Mouse (Mus musculus) hematopoietic stem cell, adult 5-6 weeks (primary cell): ENCODE data around the gene Ntpcr. TPM values are rescaled to one million over a fixed set of nuclear protein-coding genes. Genes with fewer than 3 reads are reported as not detected.

Experiments used
- ATAC-seq, 2 experiments: fragments of 125-278 bp in 1 of 2; replicated peaks in 1 of 2; 2 replicates each; pipeline ENCODE4 v1.8.0; 2016 to 2017; ENCODE audit warnings: inconsistent platforms in 2 of 2, mild to moderate bottlenecking in 2 of 2, moderate number of reproducible peaks in 2 of 2, low read depth in 1 of 2, moderate TSS enrichment in 1 of 2; ENCODE audit not compliant: low FRiP score in 2 of 2, poor library complexity in 2 of 2, severe bottlenecking in 2 of 2, insufficient read depth in 1 of 2, low TSS enrichment in 1 of 2
- total RNA-seq: library from RNA; stranded (forward); fragments of 172-1452, 232-1000 nt; gene quantifications from 2 replicates; pipeline ENCODE4 v1.2.3, GENCODE M21; 2017

The Ntpcr gene
- total RNA-seq, 1 experiment from 2014 or later, result 31.9 TPM

DNA sequence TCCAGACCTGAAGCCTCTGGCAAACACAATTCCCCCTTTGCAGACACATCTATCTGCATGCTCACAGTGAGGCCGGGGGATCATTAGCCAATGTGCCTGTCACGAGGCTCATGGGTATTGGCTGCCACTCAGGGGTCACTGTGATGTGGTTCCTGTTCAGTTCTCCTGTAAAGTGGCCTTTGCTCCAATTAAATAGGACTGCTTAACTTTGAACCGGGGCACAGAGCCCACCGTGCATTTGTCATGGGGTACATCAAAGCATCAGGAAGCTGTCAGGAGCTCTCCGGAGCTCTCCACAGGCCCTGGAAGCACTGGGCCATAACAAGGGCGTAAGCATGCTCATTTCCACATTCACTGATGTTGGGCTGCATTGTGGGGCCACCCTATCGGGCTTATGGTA is 13.2 kb upstream of the Ntpcr start:
- ATAC-seq, result no peak

- ATAC-seq, result no peak; a peak in 1 of 4 replicates
Observed at GRCm38 (mm10) chr8:125718914-125719313, 10.8 kb upstream of the Ntpcr start.

DNA sequence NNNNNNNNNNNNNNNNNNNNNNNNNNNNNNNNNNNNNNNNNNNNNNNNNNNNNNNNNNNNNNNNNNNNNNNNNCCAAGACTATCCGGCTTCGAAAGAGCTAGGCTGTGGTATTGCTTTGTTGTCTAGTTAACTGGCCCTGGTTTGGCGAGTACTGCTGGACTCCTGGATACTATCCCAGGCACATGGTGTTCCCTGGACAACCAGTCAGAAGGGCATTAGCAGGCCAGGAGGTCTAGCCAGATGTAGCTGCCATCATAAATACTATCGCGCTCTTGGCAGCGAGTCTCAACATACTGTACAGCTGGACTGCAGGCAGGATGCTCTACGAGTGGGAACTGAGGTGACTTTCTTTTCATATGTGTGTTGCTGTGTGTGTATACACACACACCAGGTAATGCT is 7.1 kb upstream of the Ntpcr start:
- no peak for ATAC-seq

GRCm38 (mm10) chr8:125723437-125723836 is 6.3 kb upstream of the Ntpcr start:
- no peak for ATAC-seq

- ATAC-seq, result peak; percentile 91 to 93
Observed at GRCm38 (mm10) chr8:125725037-125725820, 4.5 kb upstream of the Ntpcr start.

DNA sequence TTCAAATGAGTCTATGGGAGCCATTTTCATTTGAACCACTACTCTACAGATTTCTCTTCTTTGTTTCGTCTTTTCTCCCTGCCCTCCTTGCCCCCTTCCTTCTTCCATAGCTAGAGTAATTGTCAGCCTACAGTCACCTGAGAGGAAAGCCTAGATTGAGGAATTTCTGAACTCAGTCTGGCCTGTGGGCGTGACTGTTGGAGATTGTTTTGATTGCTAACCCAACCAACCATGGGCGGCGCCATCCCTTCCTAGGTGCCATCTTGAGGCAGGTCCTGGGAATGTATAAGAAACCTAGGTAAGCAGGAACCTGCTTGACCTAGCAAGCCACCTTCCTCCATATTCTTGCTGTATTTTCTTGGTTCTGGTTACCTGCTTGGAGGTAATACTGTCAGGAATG is 3.6 kb upstream of the Ntpcr start:
- ATAC-seq, result no peak

- ATAC-seq, result no peak
Observed at GRCm38 (mm10) chr8:125726986-125727385, 2.8 kb upstream of the Ntpcr start.

DNA sequence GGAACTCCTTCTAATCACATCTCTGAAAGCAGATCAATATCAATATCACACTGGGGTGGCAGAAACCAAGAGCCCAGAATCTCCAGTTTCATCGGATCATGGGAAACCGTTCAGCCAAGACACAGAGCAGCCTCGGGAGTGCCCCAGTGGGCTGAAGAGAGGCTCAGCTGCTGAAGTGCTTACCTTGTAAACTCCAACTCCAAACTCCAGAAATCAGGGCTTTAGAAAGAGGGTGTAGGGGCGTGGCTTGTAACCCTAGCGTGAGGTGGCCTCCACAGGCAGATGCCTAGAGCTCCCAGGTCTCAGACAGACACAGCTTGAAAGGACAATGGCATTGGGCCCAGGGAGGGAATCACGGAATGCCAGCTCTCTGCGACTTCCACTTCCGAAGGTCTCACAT is 2.0 kb upstream of the Ntpcr start:
- no peak for ATAC-seq

- ATAC-seq, result peak; percentile 71 to 81
Observed at GRCm38 (mm10) chr8:125733964-125734956, 4.5 kb downstream of the Ntpcr start.

GRCm38 (mm10) chr8:125738956-125739355 is 9.2 kb downstream of the Ntpcr start:
- no peak for ATAC-seq

GRCm38 (mm10) chr8:125740655-125741054 is 10.9 kb downstream of the Ntpcr start:
- ATAC-seq, result no peak

GRCm38 (mm10) chr8:125741377-125741776 is 11.6 kb downstream of the Ntpcr start:
- ATAC-seq, result 0 out of 4 replicates have a peak, but pooled peaks of 1 of the 2 experiments have one; percentile 14

DNA sequence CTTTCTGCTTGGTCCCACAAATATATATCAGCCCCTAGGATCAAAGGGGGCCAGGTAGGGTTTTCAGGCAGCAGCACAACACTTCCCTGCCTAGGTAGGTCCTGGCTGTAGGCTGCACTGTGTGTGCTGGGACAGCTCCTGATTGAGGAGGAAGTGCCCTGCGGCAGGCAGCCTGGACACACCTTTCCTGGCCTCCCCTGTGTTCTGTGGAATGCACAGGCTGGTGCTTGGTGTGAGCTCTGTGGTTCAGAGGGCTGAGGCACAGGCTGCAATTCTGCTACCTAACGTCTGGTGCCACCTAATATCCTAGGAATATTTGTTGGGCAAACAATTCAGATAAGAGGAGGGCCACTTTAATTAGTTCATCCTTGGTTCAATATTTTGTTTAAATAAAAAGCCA is 12.1 kb downstream of the Ntpcr start:
- peak; percentile 57 to 59 for ATAC-seq

GRCm38 (mm10) chr8:125742406-125742805 is 12.6 kb downstream of the Ntpcr start:
- ATAC-seq, result peak; percentile 76 to 86

- ATAC-seq, result no peak
Observed at GRCm38 (mm10) chr8:125744914-125745576, 15.3 kb downstream of the Ntpcr start.

GRCm38 (mm10) chr8:125747390-125747789 is 17.6 kb downstream of the Ntpcr start:
- no peak for ATAC-seq

- ATAC-seq, result no peak; a peak in 1 of 4 replicates
Observed at GRCm38 (mm10) chr8:125750846-125751245, 21.1 kb downstream of the Ntpcr start.

- no peak for ATAC-seq
Observed at GRCm38 (mm10) chr8:125755896-125756295, 26.1 kb downstream of the Ntpcr start.
